Mouse (Mus musculus) lung, embryonic 14.5 days (tissue): ENCODE measurements around the gene Lpar3. TPM values are rescaled to one million over a fixed set of nuclear protein-coding genes. Genes with fewer than 3 reads are reported as not detected.

Experiments used
- ATAC-seq: fragments of 200-750 bp; cut with Nextera tagmentation; 2 replicates; pipeline ENCODE4 v1.8.0; 2017; ENCODE audit warnings: mild to moderate bottlenecking, moderate TSS enrichment, moderate library complexity; ENCODE audit not compliant: insufficient read depth
- DNase-seq: peaks from one replicate; pipeline ENCODE4 v3.0.0-alpha.2; 2015
- H3K27ac ChIP-seq: fragments of 300-500 bp; sonication (generic); 2 replicates; pipeline ENCODE4 v1.5.1; 2014; ENCODE audit warnings: low read depth, mild to moderate bottlenecking, moderate library complexity
- H3K27me3 ChIP-seq: fragments of 300-500 bp; sonication (generic); 2 replicates; pipeline ENCODE4 v1.6.1; 2014; ENCODE audit warnings: low read length, control low read depth; ENCODE audit not compliant: insufficient read depth
- H3K36me3 ChIP-seq: fragments of 300-500 bp; sonication (generic); 2 replicates; pipeline ENCODE4 v1.6.1; 2014; ENCODE audit warnings: control low read depth; ENCODE audit not compliant: insufficient read depth
- H3K4me1 ChIP-seq: fragments of 300-500 bp; sonication (generic); 2 replicates; pipeline ENCODE4 v1.6.1; 2014; ENCODE audit warnings: antibody characterized with exemption, control low read depth; ENCODE audit not compliant: insufficient read depth
- H3K4me2 ChIP-seq: fragments of 300-500 bp; sonication (generic); 2 replicates; pipeline ENCODE4 v1.6.1; 2014; ENCODE audit warnings: mild to moderate bottlenecking
- H3K4me3 ChIP-seq: fragments of 300-500 bp; sonication (generic); 2 replicates; pipeline ENCODE4 v1.5.1; 2014; ENCODE audit warnings: low read depth, low read length
- H3K9ac ChIP-seq: fragments of 300-500 bp; sonication (generic); 2 replicates; pipeline ENCODE4 v1.6.1; 2014
- H3K9me3 ChIP-seq: fragments of 300-500 bp; sonication (generic); 2 replicates; pipeline ENCODE4 v1.6.1; 2016; ENCODE audit warnings: low read depth, low read length, control low read depth
- CTCF ChIP-seq: IDR thresholded peaks from 2 replicates; pipeline ENCODE4 v1.5.1; 2016; ENCODE audit warnings: antibody characterized with exemption, low read depth
- WGBS: fragments of 180-500 bp; shearing (Covaris S2); extraction: QIAGEN DNeasy Blood & Tissue Kit; methylation state at CpG from one replicate; pipeline ENCODE4 v1.1.7; 2014; 5-methylcytosine and 5-hydroxymethylcytosine counted together
- polyA plus RNA-seq: library from polyadenylated mRNA; unstranded; fragments of >200 nt; fragmentation: Nextera tagmentation; extraction: Ambion mirVana; gene quantifications from 2 replicates; pipeline ENCODE4 v1.2.1, GENCODE M21; 2014

The Lpar3 gene
- polyA plus RNA-seq, 1 experiment from 2014 or later, result 1.9 TPM

- ATAC-seq (no peak), DNase-seq (no peak)
- Histone ChIP-seq H3K4me1 (peaks cover 6% of the 10 kb centered on the region; the same call in 1 of the 2 replicates), H3K4me3 (no peak overlapping the region), H3K4me2 (no peak overlapping the region), H3K9ac (no peak overlapping the region), H3K27ac (no peak overlapping the region), H3K36me3 (no peaks in the 10 kb centered on the region), H3K27me3 (no peaks in the 10 kb centered on the region), H3K9me3 (no peaks in the 10 kb centered on the region)
- no peak for TF ChIP-seq CTCF
- WGBS, result 54% methylated on average over 11 of the region's 11 CpGs
These were observed 54.7 kb downstream of the Lpar3 start for GRCm38 (mm10) chr3:146275360-146276025.

GRCm38 (mm10) chr3:146276026-146276409 lies 55.3 kb downstream of the Lpar3 start:
- Histone ChIP-seq H3K4me3 (no peak overlapping the region), H3K27ac (no peak overlapping the region), H3K36me3 (no peaks in the 10 kb centered on the region), H3K9me3 (no peaks in the 10 kb centered on the region), H3K27me3 (no peaks in the 10 kb centered on the region), H3K4me2 (no peak overlapping the region), H3K4me1 (peaks cover 6% of the 10 kb centered on the region; the same call in 1 of the 2 replicates), H3K9ac (no peak overlapping the region)
- ATAC-seq (no peak), DNase-seq (no peak)
- TF ChIP-seq CTCF, result no peak
- WGBS, result 34% methylated on average over 4 of the region's 4 CpGs

- no peak for ATAC-seq
- H3K9me3 ChIP-seq, result no peaks in the 10 kb centered on the region
- no peaks in the 10 kb centered on the region for H3K27me3 ChIP-seq
- DNase-seq, result no peak
- no peak for TF ChIP-seq CTCF
- H3K4me3 ChIP-seq, result no peak overlapping the region
- 92% methylated on average over 4 of the region's 4 CpGs for WGBS
- no peaks in the 10 kb centered on the region for H3K36me3 ChIP-seq
- no peak overlapping the region for H3K9ac ChIP-seq
- no peak overlapping the region for H3K4me2 ChIP-seq
- H3K27ac ChIP-seq, result no peak overlapping the region
- peaks cover 6% of the 10 kb centered on the region; the same call in 1 of the 2 replicates for H3K4me1 ChIP-seq
These were observed 56.2 kb downstream of the Lpar3 start for GRCm38 (mm10) chr3:146276991-146277390.

GRCm38 (mm10) chr3:146277456-146277855 lies 56.7 kb downstream of the Lpar3 start:
- H3K27me3 ChIP-seq, result no peaks in the 10 kb centered on the region
- no peak overlapping the region for H3K9ac ChIP-seq
- ATAC-seq (no peak), DNase-seq (no peak)
- H3K4me2 ChIP-seq, result no peak overlapping the region
- H3K36me3 ChIP-seq, result no peaks in the 10 kb centered on the region
- peaks cover 6% of the 10 kb centered on the region; the same call in 1 of the 2 replicates for H3K4me1 ChIP-seq
- no peaks in the 10 kb centered on the region for H3K9me3 ChIP-seq
- TF ChIP-seq CTCF, result peak; percentile 24; the same call in 1 of the 2 replicates
- no peak overlapping the region for H3K27ac ChIP-seq
- 79% methylated on average over 11 of the region's 11 CpGs for WGBS
- H3K4me3 ChIP-seq, result no peak overlapping the region

GRCm38 (mm10) chr3:146278195-146279140 lies 57.7 kb downstream of the Lpar3 start:
- no peak; the same call in 1 of the 2 replicates for ATAC-seq
- Histone ChIP-seq H3K4me2 (no peak overlapping the region), H3K36me3 (no peaks in the 10 kb centered on the region)

GRCm38 (mm10) chr3:146283732-146284361 lies 63.1 kb downstream of the Lpar3 start:
- no peak overlapping the region for H3K9ac ChIP-seq
- DNase-seq (no peak), ATAC-seq (no peak)
- no peaks in the 10 kb centered on the region for H3K9me3 ChIP-seq
- no peak for TF ChIP-seq CTCF
- H3K4me1 ChIP-seq, result no peaks in the 10 kb centered on the region
- no peaks in the 10 kb centered on the region for H3K27me3 ChIP-seq
- no peak overlapping the region for H3K4me3 ChIP-seq
- no peak overlapping the region for H3K4me2 ChIP-seq
- no peaks in the 10 kb centered on the region for H3K36me3 ChIP-seq
- no peak overlapping the region for H3K27ac ChIP-seq
- WGBS, result 20% methylated on average over 3 of the region's 3 CpGs

More at GRCm38 (mm10) chr3:146278195-146279140, 57.7 kb downstream of the Lpar3 start:
- Histone ChIP-seq H3K9ac (no peak overlapping the region), H3K9me3 (no peaks in the 10 kb centered on the region), H3K27ac (no peak overlapping the region), H3K4me1 (peaks cover 6% of the 10 kb centered on the region; the same call in 1 of the 2 replicates), H3K27me3 (no peaks in the 10 kb centered on the region), H3K4me3 (no peak overlapping the region)
- TF ChIP-seq CTCF, result no peak
- DNase-seq, result peak; percentile 28
- WGBS, result 54% methylated on average over 13 of the region's 13 CpGs
